Mouse (Mus musculus) liver, embryonic 14.5 days (tissue): ENCODE measurements around the gene Methig1.

ENCODE experiments used
- CTCF ChIP-seq: IDR thresholded peaks from 2 replicates; pipeline ENCODE4 v1.5.1; 2016; ENCODE audit warnings: antibody characterized with exemption, low read depth, control low read depth
- EP300 ChIP-seq: IDR thresholded peaks from 2 replicates; pipeline ENCODE4 v1.6.1; 2016; ENCODE audit warnings: antibody characterized with exemption, low read depth

GRCm38 (mm10) chr15:100375066-100375465, 22.1 kb downstream of the Methig1 start:
- peak; percentile 71 for TF ChIP-seq CTCF
- no peak for TF ChIP-seq EP300
